Mouse (Mus musculus) kidney, adult 2 months (tissue): Measurements from ENCODE around the gene Gm4559.

Experiments used
- CTCF ChIP-seq: fragments of 200-500 bp; conservative IDR thresholded peaks from 2 replicates; pipeline ENCODE4 v1.5.1; 2011; ENCODE audit warnings: low read depth, mild to moderate bottlenecking, control low read depth, low read length, moderate library complexity, mixed read lengths; ENCODE audit not compliant: insufficient read depth, insufficient read length
- POLR2A ChIP-seq: fragments of 200-500 bp; IDR thresholded peaks from one replicate; pipeline ENCODE4 v1.6.1; 2011; ENCODE audit warnings: low read depth, low read length, control low read depth

DNA sequence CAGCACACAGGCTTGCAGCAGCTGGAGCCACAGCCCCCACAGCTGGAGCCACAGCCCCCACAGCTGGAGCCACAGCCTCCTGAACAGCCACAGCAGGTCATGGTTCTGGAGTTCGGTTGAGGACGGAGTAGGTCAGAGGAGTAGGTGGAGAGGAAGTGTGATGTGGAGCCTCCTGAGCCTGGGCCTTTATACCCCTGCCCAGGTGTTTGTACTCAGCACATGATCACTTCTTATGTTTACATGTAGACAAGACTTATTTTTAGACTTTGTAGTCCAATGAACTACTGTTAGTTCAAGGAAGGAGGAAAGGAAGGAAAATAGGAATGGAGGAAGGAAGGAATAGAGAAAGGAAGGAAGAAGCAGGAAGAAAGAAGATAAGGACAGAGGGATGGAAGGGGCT is 33.2 kb downstream of the Gm4559 start, which contains the start of gene Gm40460:
- no peak for TF ChIP-seq POLR2A
- TF ChIP-seq CTCF: no peak
